Comparison of ENCODE assay signal across 12 mouse cellular contexts in the genomic region with DNA sequence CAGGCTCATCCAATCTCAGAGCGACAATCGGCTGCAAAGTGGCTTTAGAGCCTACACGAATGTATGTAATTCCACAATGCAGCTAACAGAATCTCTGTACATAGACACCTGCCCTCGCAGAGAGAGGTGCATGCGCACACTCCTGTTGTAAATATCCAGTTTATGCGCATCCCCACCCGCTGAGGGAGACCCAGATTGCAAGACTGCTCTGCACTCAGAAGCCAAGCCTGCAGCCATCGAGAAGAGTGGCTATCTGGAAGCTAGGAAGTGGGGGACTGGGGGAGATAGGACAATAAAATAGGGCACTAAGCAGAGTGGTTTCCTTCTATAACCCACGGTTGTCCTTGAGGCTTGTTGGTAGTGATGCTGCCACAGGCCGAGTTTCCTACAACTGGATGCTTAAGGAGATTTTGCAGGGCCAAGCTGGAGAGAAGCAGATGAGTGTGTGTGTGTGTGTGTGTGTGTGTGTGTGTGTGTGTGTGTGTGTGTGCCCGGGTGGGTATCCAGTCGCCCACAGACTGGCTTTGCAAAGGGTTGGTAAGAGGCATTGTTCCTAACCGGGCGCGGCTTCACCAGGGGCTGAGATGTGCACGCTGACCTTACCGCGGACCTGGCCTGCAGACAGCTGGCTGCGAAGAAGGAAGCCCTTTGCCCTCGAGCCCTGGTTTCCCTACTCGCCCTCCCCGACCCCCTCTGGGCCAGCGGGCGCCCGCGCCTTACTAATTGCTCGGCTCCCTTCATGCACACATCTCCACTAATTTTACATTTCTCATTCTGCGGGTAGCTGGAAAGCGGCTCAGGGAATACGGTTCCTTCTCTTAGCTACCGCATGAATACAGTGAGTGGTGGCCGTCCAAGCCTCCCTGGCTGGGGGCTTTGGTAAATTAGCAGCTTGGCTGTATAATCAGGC.
DNase-seq lines count a peak whose midpoint lies in the region; ATAC-seq and TF ChIP-seq lines count a peak whose summit lies in the region.
"Had no signal": no experiment of that assay in that cellular context is flagged by ENCODE, and none has a peak within 500 bp of the region (broad histone marks: within the 10 kb centered on the region; RNA-seq: fewer than 3 reads in every experiment).

No protein-coding gene starts in this region.

- H3K4me1 ChIP-seq in midbrain, embryonic 10.5 days = peaks cover 53% of the 10 kb centered on the region
- H3K4me1 ChIP-seq in midbrain, postnatal 0 days (ENCODE audit: insufficient read depth, low read length) = no peaks in the 10 kb centered on the region
- peaks cover 28% of the 10 kb centered on the region for H3K4me1 ChIP-seq in limb, embryonic 12.5 days (replicated peaks)

- H3K27me3 ChIP-seq in midbrain, embryonic 10.5 days (ENCODE audit: low read depth, poor library complexity, severe bottlenecking) = peaks cover 100% of the 10 kb centered on the region
- H3K27me3 ChIP-seq in midbrain, postnatal 0 days (ENCODE audit: insufficient read depth, low read length) = peaks cover 72% of the 10 kb centered on the region
- H3K27me3 ChIP-seq in limb, embryonic 12.5 days = peaks cover 87% of the 10 kb centered on the region

- WGBS in midbrain, embryonic 10.5 days = 3% methylated on average over 32 of the region's 32 CpGs
- WGBS in midbrain, postnatal 0 days = 4% methylated on average over 32 of the region's 32 CpGs
- WGBS in limb, embryonic 12.5 days = 2% methylated on average over 29 of the region's 32 CpGs

- H3K9ac ChIP-seq in midbrain, postnatal 0 days (replicated peaks; ENCODE audit: low read length, poor library complexity, severe bottlenecking) = no peak overlapping the region
- no peak overlapping the region for H3K9ac ChIP-seq in limb, embryonic 12.5 days (replicated peaks)
- H3K9ac ChIP-seq: heart, embryonic 13.5 days had no signal

- no peak overlapping the region for H3K27ac ChIP-seq in midbrain, embryonic 10.5 days (replicated peaks)
- no peak overlapping the region for H3K27ac ChIP-seq in midbrain, postnatal 0 days (ENCODE audit: low read depth, low read length)
- H3K27ac ChIP-seq in limb, embryonic 12.5 days = no peak overlapping the region
- H3K27ac ChIP-seq: heart, embryonic 13.5 days had no signal

- no peak for ATAC-seq in frontal cortex, adult (ENCODE audit: low TSS enrichment)
- ATAC-seq in midbrain, postnatal 0 days (ENCODE audit: low FRiP score) = no peak
- no peak for ATAC-seq in limb, embryonic 12.5 days (ENCODE audit: insufficient number of reproducible peaks, insufficient read depth, low FRiP score, low TSS enrichment, low read depth)
- ATAC-seq: CD4-positive, CD25-positive, alpha-beta regulatory T cell, adult 4 months had no signal

- no peak for TF ChIP-seq CTCF in midbrain, postnatal 0 days (IDR thresholded peaks at IDR 0.05)

- no peak overlapping the region for H3K4me2 ChIP-seq in midbrain, postnatal 0 days (ENCODE audit: low read depth, low read length, poor library complexity, severe bottlenecking)
- peak overlapping the region; percentile 10 for H3K4me2 ChIP-seq in limb, embryonic 12.5 days
- H3K4me2 ChIP-seq: heart, embryonic 13.5 days had no signal

- DNase-seq in frontal cortex, postnatal 25 days (ENCODE audit: low spot score in 2 of 2) = peak; percentile 5 to 12
- peak; percentile 63 for DNase-seq in midbrain, embryonic 10.5 days (ENCODE audit: low spot score)
- DNase-seq in midbrain, postnatal 0 days (ENCODE audit: low spot score) = no peak
- DNase-seq in retina, embryonic 14.5 days (ENCODE audit: low spot score) = peak; percentile 43
- DNase-seq in right cerebral cortex, postnatal 25 days = no peak
- no peak for DNase-seq in layer of hippocampus, adult 11-12 months (ENCODE audit: low spot score)
- DNase-seq: kidney, postnatal 14 days had no signal

- H3K9me3 ChIP-seq in midbrain, embryonic 10.5 days (replicated peaks) = no peaks in the 10 kb centered on the region
- H3K9me3 ChIP-seq in midbrain, postnatal 0 days (ENCODE audit: low read length) = no peaks in the 10 kb centered on the region
- no peaks in the 10 kb centered on the region for H3K9me3 ChIP-seq in limb, embryonic 12.5 days
- H3K9me3 ChIP-seq: heart, embryonic 13.5 days had no signal

- peak overlapping the region; percentile 25 for H3K4me3 ChIP-seq in midbrain, embryonic 10.5 days
- H3K4me3 ChIP-seq in midbrain, postnatal 0 days (ENCODE audit: low read depth, low read length) = no peak overlapping the region
- 0 out of 2 replicates have a peak overlapping the region, but pooled peaks have one; percentile 3 for H3K4me3 ChIP-seq in limb, embryonic 12.5 days (replicated peaks)
- H3K4me3 ChIP-seq: heart, embryonic 13.5 days; megakaryocyte, embryonic 14.5 days had no signal

- no peaks in the 10 kb centered on the region for H3K36me3 ChIP-seq in midbrain, embryonic 10.5 days
- H3K36me3 ChIP-seq in midbrain, postnatal 0 days (ENCODE audit: insufficient read depth, low read length) = no peaks in the 10 kb centered on the region
- no peaks in the 10 kb centered on the region for H3K36me3 ChIP-seq in limb, embryonic 12.5 days
- H3K36me3 ChIP-seq: heart, embryonic 13.5 days had no signal

Comparison
In these comparisons a context has a peak if more than half of its experiments do, and no peak if none do; other contexts are left out.
1. DNase-seq: peak in frontal cortex, postnatal 25 days (2 of 2), midbrain, embryonic 10.5 days (single experiment) and retina, embryonic 14.5 days (single experiment); none in midbrain, postnatal 0 days (single experiment), right cerebral cortex, postnatal 25 days (single experiment) and layer of hippocampus, adult 11-12 months (single experiment).